ENCODE assay signal across 8 mouse cellular contexts in genomic region chr2:4864008-4864816, GRCm38 (mm10). TPM values are rescaled to one million over a fixed set of nuclear protein-coding genes. Genes with fewer than 3 reads are reported as not detected.
DNase-seq lines count a peak whose midpoint lies in the region; ATAC-seq and TF ChIP-seq lines count a peak whose summit lies in the region.

No protein-coding gene starts in this region.

- TF ChIP-seq CTCF in kidney, adult 2 months (conservative IDR thresholded peaks at IDR 0.05; ENCODE audit: insufficient read depth, insufficient read length, low read depth, low read length): peak; percentile 77

- no peaks in the 10 kb centered on the region for H3K27me3 ChIP-seq in kidney, adult 2 months (replicated peaks; ENCODE audit: control insufficient read depth, insufficient read depth, low read length)

- 19% methylated on average over 7 of the region's 7 CpGs for WGBS in kidney, adult 2 months

- H3K4me1 ChIP-seq in kidney, adult 2 months (ENCODE audit: control insufficient read depth, insufficient read depth, low read length): no peaks in the 10 kb centered on the region; the same call in 1 of the 2 replicates

- no peak overlapping the region for H3K27ac ChIP-seq in kidney, adult 2 months (ENCODE audit: insufficient read depth, low read depth, low read length)

- DNase-seq in left cerebral cortex, adult 18-20 months (ENCODE audit: low spot score in 2 of 2): peak; percentile 77 to 84
- DNase-seq in left cerebral cortex, adult 11 months (ENCODE audit: low spot score): no peak
- DNase-seq in gastrocnemius, adult 8-10 months (ENCODE audit: low spot score in 2 of 2): peak; percentile 30 to 38
- peak; percentile 69 for DNase-seq in kidney, adult 2 months
- peak; percentile 66 for DNase-seq in liver
- DNase-seq in naive thymus-derived CD4-positive, alpha-beta T cell, adult 2 months (ENCODE audit: low read depth): peak; percentile 78
- DNase-seq in spleen, postnatal 4 days (ENCODE audit: low spot score in 2 of 2): peak; percentile 54 to 88

- H3K4me3 ChIP-seq in kidney, adult 2 months (ENCODE audit: insufficient read depth, low read depth, low read length): no peak overlapping the region

- peak; percentile 90 for ATAC-seq in common myeloid progenitor, adult 5-6 weeks (replicated peaks; ENCODE audit: low read depth, poor library complexity, severe bottlenecking)

- no peaks in the 10 kb centered on the region for H3K36me3 ChIP-seq in kidney, adult 2 months (ENCODE audit: control insufficient read depth, insufficient read depth, low read length)

- no peak for TF ChIP-seq POLR2A in kidney, adult 2 months (IDR thresholded peaks at IDR 0.05; ENCODE audit: low read depth, low read length)

RNA-seq across cellular contexts. Expression of gene Sephs1, which starts 17.2 kb away (rescaled TPM):
- total RNA-seq in left cerebral cortex, adult 18-20 months (2021): 10 to 100 TPM; 20.6 to 21.3 TPM
- total RNA-seq in common myeloid progenitor, adult 5-6 weeks (2017): 36.6 and 48.2 TPM in 2 replicates
- 10 to 100 TPM; 18.2 to 22.6 (median 19.5) TPM for total RNA-seq in gastrocnemius, adult 8-10 months (2022)
- polyA plus RNA-seq in kidney, adult 2 months (2012; rRNA removed): 21.7 and 23.9 TPM in 2 replicates

RNA-seq across cellular contexts. Expression of gene Phyh, which starts 54.6 kb away (rescaled TPM):
- total RNA-seq in left cerebral cortex, adult 18-20 months (2021): 100 to 1,000 TPM in 1 of 2 experiments, 10 to 100 TPM in 1; 93.1 to 110 TPM
- total RNA-seq in common myeloid progenitor, adult 5-6 weeks (2017): 18.6 and 27.3 TPM in 2 replicates
- total RNA-seq in gastrocnemius, adult 8-10 months (2022): 100 to 1,000 TPM; 155 to 199 (median 177) TPM
- 322 and 403 TPM in 2 replicates for polyA plus RNA-seq in kidney, adult 2 months (2012; rRNA removed)
